ENCODE assay signal across 8 mouse cellular contexts in genomic region chr5:121838341-121839127, GRCm38 (mm10). TPM values are rescaled to one million over a fixed set of nuclear protein-coding genes. Genes with fewer than 3 reads are reported as not detected.
A peak's percentile ranks its signal among the peaks of the same experiment; 100 is the strongest.
DNase-seq lines count a peak whose midpoint lies in the region; ATAC-seq lines count a peak whose summit lies in the region.

No protein-coding gene starts in this region.

- H3K4me1 ChIP-seq in heart, embryonic 11.5 days (ENCODE audit: control insufficient read depth, insufficient read depth, low read length) = peaks cover 49% of the 10 kb centered on the region
- H3K4me1 ChIP-seq in kidney, embryonic 15.5 days = peaks cover 67% of the 10 kb centered on the region

- peak overlapping the region; percentile 87 for H3K27ac ChIP-seq in heart, embryonic 11.5 days (ENCODE audit: low read depth, low read length)
- H3K27ac ChIP-seq in kidney, embryonic 15.5 days = peak overlapping the region; percentile 89

- no peaks in the 10 kb centered on the region; the same call in 1 of the 2 replicates for H3K36me3 ChIP-seq in heart, embryonic 11.5 days (ENCODE audit: control insufficient read depth, insufficient read depth, low read length)
- no peaks in the 10 kb centered on the region for H3K36me3 ChIP-seq in kidney, embryonic 15.5 days

- peak overlapping the region; percentile 75 for H3K4me3 ChIP-seq in heart, embryonic 11.5 days (ENCODE audit: low read depth, low read length)
- peak overlapping the region; percentile 75 for H3K4me3 ChIP-seq in kidney, embryonic 15.5 days (replicated peaks)

- peaks cover 5% of the 10 kb centered on the region for H3K27me3 ChIP-seq in heart, embryonic 11.5 days (ENCODE audit: control insufficient read depth, insufficient read depth, low read length)
- H3K27me3 ChIP-seq in kidney, embryonic 15.5 days = no peaks in the 10 kb centered on the region

- H3K4me2 ChIP-seq in heart, embryonic 11.5 days = peak overlapping the region; percentile 98
- peak overlapping the region; percentile 95 for H3K4me2 ChIP-seq in kidney, embryonic 15.5 days

- intact Hi-C loops in left cerebral cortex, postnatal 36 days (cut with DNase I) = no loop called here

- H3K9ac ChIP-seq in heart, embryonic 11.5 days (ENCODE audit: low read depth, low read length) = peak overlapping the region; percentile 59
- H3K9ac ChIP-seq in kidney, embryonic 15.5 days = peak overlapping the region; percentile 50

- H3K9me3 ChIP-seq in heart, embryonic 11.5 days (replicated peaks; ENCODE audit: control insufficient read depth, low read length) = no peaks in the 10 kb centered on the region
- no peaks in the 10 kb centered on the region for H3K9me3 ChIP-seq in kidney, embryonic 15.5 days (replicated peaks)

- under 1% methylated on average over 46 of the region's 46 CpGs for WGBS in heart, embryonic 11.5 days (ENCODE audit: insufficient replicate concordance)
- WGBS in kidney, embryonic 15.5 days = 1% methylated on average over 44 of the region's 46 CpGs

- DNase-seq in left cerebral cortex, postnatal 36 days (ENCODE audit: low spot score in 2 of 2) = peak; percentile 52 to 60
- DNase-seq in left cerebral cortex, adult 11 months (ENCODE audit: low spot score) = no peak
- peak; percentile 52 to 66 for DNase-seq in cerebellum, postnatal 36 days
- DNase-seq in lung, postnatal 14 days = peak; percentile 72
- DNase-seq in right cerebral cortex, postnatal 25 days = peak; percentile 62

- ATAC-seq in heart, embryonic 11.5 days (replicated peaks; ENCODE audit: insufficient number of reproducible peaks, low FRiP score, low TSS enrichment) = no peak
- ATAC-seq in kidney, embryonic 15.5 days (replicated peaks; ENCODE audit: low FRiP score) = no peak
- ATAC-seq in frontal cortex, adult (ENCODE audit: low TSS enrichment) = no peak

RNA-seq across cellular contexts. Expression of gene Sh2b3, which starts 1.1 kb away (rescaled TPM):
- total RNA-seq in left cerebral cortex, postnatal 36 days (2021) = 10 to 100 TPM; 22.0 to 22.5 TPM
- polyA plus RNA-seq in heart, embryonic 11.5 days (2014; fragmentation: Nextera tagmentation; extraction: Ambion mirVana) = 16.8 and 17.2 TPM in 2 replicates
- 18.6 and 19.4 TPM in 2 replicates for polyA plus RNA-seq in kidney, embryonic 15.5 days (2015; fragmentation: Nextera tagmentation; extraction: Ambion mirVana)

RNA-seq across cellular contexts. Expression of gene Pheta1, which starts 10.2 kb away (rescaled TPM):
- total RNA-seq in left cerebral cortex, postnatal 36 days (2021) = 10 to 100 TPM in 1 of 2 experiments, 1 to 10 TPM in 1; 9.1 to 11.4 TPM
- 10.6 and 11.8 TPM in 2 replicates for polyA plus RNA-seq in heart, embryonic 11.5 days (2014; fragmentation: Nextera tagmentation; extraction: Ambion mirVana)
- 27.7 and 29.0 TPM in 2 replicates for polyA plus RNA-seq in kidney, embryonic 15.5 days (2015; fragmentation: Nextera tagmentation; extraction: Ambion mirVana)
